22 mouse cellular contexts compared by ENCODE assay signal in the genomic region with DNA sequence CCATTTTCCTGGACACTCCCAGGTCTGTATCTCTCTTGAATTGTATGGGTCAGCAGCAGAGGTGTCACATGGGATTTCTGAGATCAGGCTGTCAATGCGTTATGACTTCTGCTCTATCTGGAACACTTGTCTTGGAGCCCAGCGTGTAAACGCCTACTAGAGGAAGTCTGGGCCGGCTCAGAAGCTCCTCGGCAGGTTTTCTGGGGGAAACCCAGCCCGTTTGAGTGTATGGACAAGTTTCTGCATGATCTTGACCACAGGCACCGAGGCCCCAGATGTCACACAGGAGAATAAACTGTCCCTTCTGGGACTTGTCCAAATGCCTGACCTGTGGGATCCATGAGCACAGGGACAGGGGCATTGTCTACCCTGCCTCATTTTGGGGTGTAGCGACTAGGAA.
A peak's percentile ranks its signal among the peaks of the same experiment; 100 is the strongest.
DNase-seq lines count a peak whose midpoint lies in the region; ATAC-seq and TF ChIP-seq lines count a peak whose summit lies in the region.
"Had no signal": no experiment of that assay in that cellular context is flagged by ENCODE, and none has a peak within 500 bp of the region (broad histone marks: within the 10 kb centered on the region; RNA-seq: fewer than 3 reads in every experiment).

No protein-coding gene starts in this region.

- 0 out of 2 replicates have a peak overlapping the region, but pooled peaks have one; percentile 16 for H3K27ac ChIP-seq in hindbrain, embryonic 10.5 days
- no peak overlapping the region for H3K27ac ChIP-seq in hindbrain, embryonic 16.5 days (ENCODE audit: low read depth, low read length)
- H3K27ac ChIP-seq in CH12.LX (ENCODE audit: insufficient read depth, low read depth), result peak overlapping the region; percentile 32
- H3K27ac ChIP-seq in liver, embryonic 11.5 days (ENCODE audit: low read depth, low read length), result no peak overlapping the region
- H3K27ac ChIP-seq: forebrain, embryonic 13.5 days; heart, embryonic 15.5 days; hindbrain, embryonic 14.5 days; kidney, postnatal 0 days; limb, embryonic 12.5 days; liver, embryonic 15.5 days; midbrain, embryonic 15.5 days; neural tube, embryonic 12.5 days had no signal

- H3K4me3 ChIP-seq in hindbrain, embryonic 10.5 days, result no peak overlapping the region
- no peak overlapping the region for H3K4me3 ChIP-seq in hindbrain, embryonic 16.5 days (ENCODE audit: low read length)
- H3K4me3 ChIP-seq in CH12.LX (replicated peaks in 1 of 3; ENCODE audit: low read depth in 2 of 3, low read length in 2 of 3, poor library complexity in 1 of 3), result no peak overlapping the region
- H3K4me3 ChIP-seq in liver, embryonic 11.5 days (ENCODE audit: low read depth, low read length), result no peak overlapping the region
- H3K4me3 ChIP-seq: forebrain, embryonic 13.5 days; heart, embryonic 15.5 days; limb, embryonic 12.5 days; liver, embryonic 15.5 days; midbrain, embryonic 15.5 days; neural tube, embryonic 12.5 days had no signal

- ATAC-seq in hindbrain, embryonic 16.5 days, result no peak
- no peak for ATAC-seq in monocyte, adult 5-6 weeks (replicated peaks; ENCODE audit: insufficient number of reproducible peaks, low FRiP score, low TSS enrichment, poor library complexity, severe bottlenecking)
- ATAC-seq in liver, embryonic 11.5 days (replicated peaks; ENCODE audit: low FRiP score), result no peak
- ATAC-seq: forebrain, embryonic 13.5 days; intestine, embryonic 16.5 days; lung, postnatal 0 days; midbrain, embryonic 15.5 days had no signal

- dilution Hi-C loops in CH12.LX (cut with MboI; ENCODE audit: extremely low pct_ligation_motif_present, extremely low pct_unique_long_range_greater_than_20kb, low sequenced_read_pairs), result no loop called here

- TF ChIP-seq RAD21 in CH12.LX (IDR thresholded peaks at IDR 0.05; ENCODE audit: low read depth, low read length), result peak; percentile 0

- H3K4me1 ChIP-seq in hindbrain, embryonic 10.5 days (replicated peaks), result peaks cover 58% of the 10 kb centered on the region
- peaks cover 19% of the 10 kb centered on the region for H3K4me1 ChIP-seq in hindbrain, embryonic 16.5 days (ENCODE audit: control insufficient read depth, insufficient read depth, low read depth, low read length)
- peaks cover 26 to 46% of the 10 kb centered on the region in 2 experiments for H3K4me1 ChIP-seq in CH12.LX (ENCODE audit: control insufficient read depth in 1 of 2, insufficient read depth in 2 of 2)
- peaks cover 12% of the 10 kb centered on the region for H3K4me1 ChIP-seq in liver, embryonic 11.5 days (replicated peaks; ENCODE audit: control insufficient read depth, insufficient read depth, low read length)

- no peak; the same call in none of the 2 replicates for TF ChIP-seq EP300 in CH12.LX (IDR thresholded peaks at IDR 0.05; ENCODE audit: low read length)

- no peak for TF ChIP-seq CTCF in CH12.LX (conservative IDR thresholded peaks at IDR 0.05 in 1 of 2, IDR thresholded peaks at IDR 0.05 in 1 of 2; ENCODE audit: low read depth in 2 of 2, low read length in 2 of 2)

- WGBS in hindbrain, embryonic 10.5 days, result 79% methylated on average over 8 of the region's 8 CpGs
- 74% methylated on average over 8 of the region's 8 CpGs for WGBS in hindbrain, embryonic 16.5 days
- 37% methylated on average over 8 of the region's 8 CpGs for WGBS in liver, embryonic 11.5 days

- in situ Hi-C loops in CH12.LX (cut with MboI; ENCODE audit: low pct_ligation_motif_present, low pct_unique_long_range_greater_than_20kb, low sequenced_read_pairs), result loop anchor here (5.0 to 10.0 kb wide), 2 partner anchors 285 to 337 kb away; no protein-coding TSS in a partner anchor

- TF ChIP-seq POLR2A in CH12.LX (IDR thresholded peaks at IDR 0.05; ENCODE audit: low read depth, low read length), result no peak

- H3K36me3 ChIP-seq in hindbrain, embryonic 10.5 days, result no peaks in the 10 kb centered on the region
- H3K36me3 ChIP-seq in hindbrain, embryonic 16.5 days (ENCODE audit: control insufficient read depth, insufficient read depth, low read length), result no peaks in the 10 kb centered on the region
- H3K36me3 ChIP-seq in CH12.LX (replicated peaks in 1 of 2; ENCODE audit: control insufficient read depth in 1 of 2, insufficient read depth in 1 of 2, low read length in 1 of 2), result no peaks in the 10 kb centered on the region
- H3K36me3 ChIP-seq in liver, embryonic 11.5 days (ENCODE audit: control insufficient read depth, insufficient read depth, low read length), result no peaks in the 10 kb centered on the region
- H3K36me3 ChIP-seq: heart, embryonic 15.5 days; limb, embryonic 12.5 days; liver, embryonic 15.5 days; midbrain, embryonic 15.5 days; neural tube, embryonic 12.5 days had no signal

- no peak overlapping the region for H3K9ac ChIP-seq in hindbrain, embryonic 16.5 days (ENCODE audit: low read depth, low read length)
- H3K9ac ChIP-seq in CH12.LX (ENCODE audit: insufficient read depth, low read depth), result no peak overlapping the region
- H3K9ac ChIP-seq in liver, embryonic 11.5 days (ENCODE audit: low read depth, low read length), result no peak overlapping the region
- H3K9ac ChIP-seq: forebrain, embryonic 13.5 days; heart, embryonic 15.5 days; hindbrain, embryonic 14.5 days; limb, embryonic 12.5 days; liver, embryonic 15.5 days; midbrain, embryonic 15.5 days; neural tube, embryonic 12.5 days had no signal

- H3K9me3 ChIP-seq in hindbrain, embryonic 10.5 days, result no peaks in the 10 kb centered on the region
- no peaks in the 10 kb centered on the region for H3K9me3 ChIP-seq in hindbrain, embryonic 16.5 days (ENCODE audit: control insufficient read depth, low read length)
- no peaks in the 10 kb centered on the region for H3K9me3 ChIP-seq in CH12.LX (replicated peaks; ENCODE audit: low read length)
- H3K9me3 ChIP-seq in liver, embryonic 11.5 days (ENCODE audit: control insufficient read depth, low read length), result no peaks in the 10 kb centered on the region
- H3K9me3 ChIP-seq: forebrain, embryonic 13.5 days; heart, embryonic 15.5 days; limb, embryonic 12.5 days; liver, embryonic 15.5 days; midbrain, embryonic 15.5 days; neural tube, embryonic 12.5 days had no signal

- no peaks in the 10 kb centered on the region for H3K79me2 ChIP-seq in CH12.LX (replicated peaks; ENCODE audit: control insufficient read depth, extremely low read depth, insufficient read depth, poor library complexity, severe bottlenecking)

- H3K27me3 ChIP-seq in hindbrain, embryonic 10.5 days (ENCODE audit: insufficient read depth, poor library complexity, severe bottlenecking), result 0 out of 2 replicates have a peak, but pooled peaks cover 10% of the 10 kb centered on the region
- no peaks in the 10 kb centered on the region for H3K27me3 ChIP-seq in hindbrain, embryonic 16.5 days (replicated peaks; ENCODE audit: control insufficient read depth, insufficient read depth, low read length)
- no peaks in the 10 kb centered on the region for H3K27me3 ChIP-seq in CH12.LX (replicated peaks)
- H3K27me3 ChIP-seq in liver, embryonic 11.5 days (replicated peaks; ENCODE audit: control insufficient read depth, insufficient read depth, low read length), result no peaks in the 10 kb centered on the region
- H3K27me3 ChIP-seq: heart, embryonic 15.5 days; liver, embryonic 15.5 days; midbrain, embryonic 15.5 days; neural tube, embryonic 12.5 days had no signal

- DNase-seq in hindbrain, embryonic 10.5 days (ENCODE audit: low spot score), result no peak
- DNase-seq in 416B (ENCODE audit: low read depth) (peak; percentile 63), CH12.LX (ENCODE audit: extremely low read depth) (peak; percentile 52)
- DNase-seq in heart, postnatal 4 days, result peak; percentile 27
- no peak for DNase-seq in liver, embryonic 11.5 days (ENCODE audit: low spot score)
- DNase-seq: adrenal gland, adult 2 months; cerebellum, adult 18-20 months; cerebellum, postnatal 36 days; gastrocnemius, postnatal 10 days; thymus, adult 18-20 months had no signal

- H3K4me2 ChIP-seq in hindbrain, embryonic 16.5 days (ENCODE audit: low read length), result no peak overlapping the region
- peak overlapping the region; percentile 18; the same call in 1 of the 2 replicates for H3K4me2 ChIP-seq in CH12.LX (ENCODE audit: insufficient read depth, low read depth, poor library complexity, severe bottlenecking)
- H3K4me2 ChIP-seq in liver, embryonic 11.5 days, result no peak overlapping the region
- H3K4me2 ChIP-seq: forebrain, embryonic 13.5 days; heart, embryonic 15.5 days; hindbrain, embryonic 14.5 days; limb, embryonic 12.5 days; liver, embryonic 15.5 days; midbrain, embryonic 15.5 days; neural tube, embryonic 12.5 days had no signal

TF ChIP-seq in CH12.LX, 34 proteins besides CTCF, POLR2A, EP300 and RAD21:
- TF ChIP-seq CHD1 (IDR thresholded peaks at IDR 0.05; ENCODE audit: low read depth, low read length) (peak; percentile 95), ELF1 (IDR thresholded peaks at IDR 0.05; ENCODE audit: low read depth, low read length) (peak; percentile 43; the same call in 1 of the 2 replicates), UBTF (IDR thresholded peaks at IDR 0.05; ENCODE audit: low read depth, low read length) (0 out of 2 replicates have a peak, but pooled peaks have one; percentile 29), TCF12 (IDR thresholded peaks at IDR 0.05; ENCODE audit: low read depth, low read length) (peak; percentile 39; the same call in 1 of the 2 replicates), MYC (IDR thresholded peaks at IDR 0.05; ENCODE audit: low read depth, low read length) (0 out of 2 replicates have a peak, but pooled peaks have one; percentile 34), IRF4 (IDR thresholded peaks at IDR 0.05; ENCODE audit: low read depth, low read length) (peak; percentile 70), USF2 (conservative IDR thresholded peaks at IDR 0.05; ENCODE audit: low read depth, low read length) (no peak), MEF2A (IDR thresholded peaks at IDR 0.05; ENCODE audit: borderline replicate concordance, low read depth, low read length) (peak; percentile 82), CHD2 (IDR thresholded peaks at IDR 0.05; ENCODE audit: low read length) (no peak)

Comparison
In these comparisons a context has a peak if more than half of its experiments do, and no peak if none do; other contexts are left out.
1. H3K27ac ChIP-seq: peak in hindbrain, embryonic 10.5 days (single experiment) and CH12.LX (single experiment); none in hindbrain, embryonic 16.5 days (single experiment) and liver, embryonic 11.5 days (single experiment).
2. DNase-seq: peak in 416B (single experiment), CH12.LX (single experiment) and heart, postnatal 4 days (single experiment); none in hindbrain, embryonic 10.5 days (single experiment) and liver, embryonic 11.5 days (single experiment).